Mouse (Mus musculus) heart, postnatal 0 days (tissue): ENCODE data around the gene AI837181.

Source experiments
- CTCF ChIP-seq: IDR thresholded peaks from 2 replicates; pipeline ENCODE4 v1.5.1; 2016; ENCODE audit warnings: antibody characterized with exemption, control low read depth, low read depth
- EP300 ChIP-seq: IDR thresholded peaks from 2 replicates; pipeline ENCODE4 v1.6.1; 2016; ENCODE audit warnings: antibody characterized with exemption, low read depth

GRCm38 (mm10) chr19:5463212-5463611 is 38.3 kb downstream of the AI837181 start:
- TF ChIP-seq EP300 = no peak
- TF ChIP-seq CTCF = no peak
